Mouse (Mus musculus) cerebellum, adult 2 months (tissue): ENCODE results near the gene Ninl. TPM values are rescaled to one million over a fixed set of nuclear protein-coding genes. Genes with fewer than 3 reads are reported as not detected.
"Not testable (repeated sequence)": the region's sequence is repeated elsewhere in the genome, so short reads cannot be mapped to it uniquely, and the experiment has no call there.

Experiments used
- DNase-seq, 2 experiments: peaks; one replicate each; pipeline ENCODE4 v3.0.0; 2021
- H3K27ac ChIP-seq: fragments of 200-500 bp; 2 replicates; pipeline ENCODE4 v1.5.1; 2012; ENCODE audit warnings: low read length, control low read depth, inconsistent platforms; ENCODE audit not compliant: insufficient read depth
- H3K27me3 ChIP-seq: fragments of 200-500 bp; 2 replicates; pipeline ENCODE4 v1.6.1; 2012; ENCODE audit warnings: inconsistent platforms, mild to moderate bottlenecking, low read length, moderate library complexity; ENCODE audit not compliant: control insufficient read depth, insufficient read depth
- H3K4me1 ChIP-seq: fragments of 200-500 bp; 2 replicates; pipeline ENCODE4 v1.6.1; 2011; ENCODE audit warnings: low read length; ENCODE audit not compliant: control insufficient read depth, insufficient read depth
- H3K4me3 ChIP-seq: fragments of 200-500 bp; replicated peaks from 2 replicates; pipeline ENCODE3; 2011; ENCODE audit warnings: mild to moderate bottlenecking, low read depth, low read length, control low read depth; ENCODE audit not compliant: insufficient read depth
- CTCF ChIP-seq: fragments of 200-500 bp; IDR thresholded peaks from 2 replicates; pipeline ENCODE4 v1.5.1; 2011; ENCODE audit warnings: low read depth, mild to moderate bottlenecking, control low read depth, low read length, moderate library complexity, borderline replicate concordance; ENCODE audit not compliant: insufficient read depth
- POLR2A ChIP-seq: fragments of 200-500 bp; IDR thresholded peaks from 2 replicates; pipeline ENCODE4 v1.6.1; 2011; ENCODE audit warnings: low read length, control low read depth, borderline replicate concordance; ENCODE audit not compliant: insufficient read depth
- WGBS: fragments of 180-500 bp; shearing (Covaris S2); methylation state at CpG from one replicate; pipeline ENCODE4 v1.1.7; 2018; 5-methylcytosine and 5-hydroxymethylcytosine counted together
- polyA plus RNA-seq: library from polyadenylated mRNA; depleted of rRNA; stranded (reverse); fragments of >200 nt; gene quantifications from 2 replicates; pipeline ENCODE4 v1.2.3, GENCODE M21; 2012

The Ninl gene
- polyA plus RNA-seq, 1 experiment, result 4.7 TPM

DNA sequence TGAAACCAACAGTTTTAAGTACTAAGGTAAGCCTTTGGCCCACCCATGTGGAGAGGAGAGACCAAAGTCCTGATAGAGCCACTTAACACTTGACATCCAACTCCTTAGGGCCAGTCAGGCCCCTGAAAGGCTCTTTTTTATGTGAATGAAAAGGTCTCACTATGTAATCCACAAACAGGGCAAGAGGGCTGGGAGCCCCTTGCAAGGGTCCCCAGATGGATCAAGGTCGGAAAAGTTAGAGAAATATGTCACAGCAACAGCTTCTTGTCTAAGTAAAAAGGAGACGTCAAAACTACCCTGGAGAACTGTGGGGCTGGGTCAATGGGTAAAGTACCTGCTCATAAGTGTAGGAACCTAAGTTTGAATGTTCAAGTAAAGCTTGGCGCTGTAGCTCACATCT is 74.5 kb downstream of the Ninl start:
- no peaks in the 10 kb centered on the region for H3K27me3 ChIP-seq
- no peak overlapping the region for H3K4me3 ChIP-seq
- no peaks in the 10 kb centered on the region for H3K4me1 ChIP-seq
- no peak for DNase-seq
- 87% methylated on average over 3 of the region's 3 CpGs for WGBS
- no peak for TF ChIP-seq CTCF
- TF ChIP-seq POLR2A, result no peak
- no peak overlapping the region for H3K27ac ChIP-seq

DNA sequence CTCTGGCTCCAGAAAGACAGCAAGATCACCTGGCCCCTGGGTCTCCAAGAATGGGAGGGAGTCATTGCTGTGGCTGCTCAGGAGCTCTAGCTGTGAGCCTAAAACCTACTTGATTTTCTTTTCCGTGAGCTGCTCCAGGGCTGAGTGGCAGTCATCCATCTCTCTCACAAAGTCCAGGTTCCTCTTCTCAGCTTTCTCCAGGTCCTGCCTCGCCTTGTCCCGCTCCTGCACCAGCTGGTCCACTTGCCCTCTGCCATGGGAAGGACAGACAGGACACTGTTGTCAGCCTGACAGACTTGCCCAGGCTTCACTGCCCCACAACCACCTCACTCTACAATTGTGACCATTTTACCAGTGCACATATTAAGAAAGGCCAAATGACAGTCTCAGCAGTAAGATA is 75.9 kb downstream of the Ninl start:
- H3K27me3 ChIP-seq, result no peaks in the 10 kb centered on the region
- DNase-seq, result no peak
- H3K4me3 ChIP-seq, result no peak overlapping the region
- H3K27ac ChIP-seq, result no peak overlapping the region
- WGBS, result 80% methylated on average over 3 of the region's 3 CpGs
- H3K4me1 ChIP-seq, result no peaks in the 10 kb centered on the region; the same call in 1 of the 2 replicates
- TF ChIP-seq CTCF (no peak), POLR2A (no peak)

DNA sequence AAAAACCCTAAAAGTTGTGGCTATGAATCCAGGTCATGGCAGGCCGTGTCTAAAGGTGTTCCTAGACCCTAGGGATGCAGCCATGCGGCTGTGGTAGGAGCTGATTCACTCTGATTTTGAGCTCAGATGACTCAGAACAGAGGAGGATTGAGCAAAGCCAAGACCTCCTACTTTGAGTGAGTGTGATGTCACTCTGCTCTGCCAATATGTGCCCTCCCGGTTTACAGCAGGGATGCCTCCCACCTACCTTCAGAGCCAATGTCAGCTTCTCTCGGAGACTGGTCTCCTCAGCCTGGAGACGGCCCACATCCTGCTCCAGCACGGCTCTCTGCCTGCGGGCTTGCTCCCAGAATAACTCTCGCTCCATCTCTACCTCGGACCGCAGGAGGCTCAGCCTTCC is 79.7 kb downstream of the Ninl start:
- 53% methylated on average over 10 of the region's 10 CpGs for WGBS
- Histone ChIP-seq H3K4me3 (no peak overlapping the region), H3K27me3 (no peaks in the 10 kb centered on the region), H3K27ac (no peak overlapping the region), H3K4me1 (no peaks in the 10 kb centered on the region; the same call in 1 of the 2 replicates)
- TF ChIP-seq CTCF (no peak), POLR2A (no peak)
- no peak for DNase-seq

DNA sequence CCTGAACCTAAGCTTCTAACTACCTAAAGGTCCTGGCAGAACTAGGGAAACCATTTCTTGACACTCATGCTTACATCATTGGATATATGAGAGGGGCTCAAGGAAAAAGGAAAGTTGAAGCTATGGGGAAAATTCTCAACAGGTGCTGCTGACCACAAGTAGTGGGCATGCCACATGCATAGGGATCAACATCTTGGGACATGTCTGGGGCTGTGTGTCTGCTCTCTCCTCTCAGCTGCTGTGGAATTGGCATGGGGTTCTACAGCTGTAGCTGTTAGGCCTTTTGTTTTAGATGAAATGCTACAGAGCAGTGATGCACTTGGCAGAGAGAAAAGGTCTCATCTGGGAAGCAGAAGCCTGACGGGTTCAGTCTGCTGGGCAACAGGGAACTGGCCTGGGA is 83.3 kb downstream of the Ninl start:
- WGBS, result 5% methylated on average over 1 of the region's 1 CpGs
- no peaks in the 10 kb centered on the region; the same call in 1 of the 2 replicates for H3K4me1 ChIP-seq
- DNase-seq, result no peak
- H3K4me3 ChIP-seq, result no peak overlapping the region
- TF ChIP-seq POLR2A (no peak), CTCF (no peak)
- no peak overlapping the region for H3K27ac ChIP-seq
- no peaks in the 10 kb centered on the region for H3K27me3 ChIP-seq

DNA sequence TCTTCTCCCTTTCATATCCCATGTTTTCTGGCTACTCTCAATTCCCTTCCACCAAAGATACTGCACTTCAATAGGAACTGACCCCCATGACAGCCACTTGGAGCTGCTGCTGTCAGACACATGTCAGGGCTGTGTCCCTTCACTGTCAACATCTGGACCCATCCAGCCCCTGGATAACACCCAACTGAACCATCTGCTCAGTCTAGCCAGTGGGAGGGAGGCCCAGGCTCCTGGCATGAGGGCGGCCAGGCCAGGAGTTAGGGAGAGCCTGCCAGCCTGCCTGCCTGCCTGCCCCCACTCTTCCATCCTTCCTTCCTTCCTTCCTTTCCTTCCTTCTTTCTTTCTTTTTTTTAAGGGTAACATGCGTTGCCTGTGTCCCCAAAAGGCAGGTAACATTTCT is 88.0 kb downstream of the Ninl start:
- TF ChIP-seq CTCF, result no peak
- no peak for TF ChIP-seq POLR2A
- WGBS, result 63% methylated on average over 2 of the region's 2 CpGs
- no peak for DNase-seq
- Histone ChIP-seq H3K4me3 (no peak overlapping the region), H3K27ac (no peak overlapping the region), H3K27me3 (no peaks in the 10 kb centered on the region), H3K4me1 (0 out of 2 replicates have a peak, but pooled peaks cover 5% of the 10 kb centered on the region)

DNA sequence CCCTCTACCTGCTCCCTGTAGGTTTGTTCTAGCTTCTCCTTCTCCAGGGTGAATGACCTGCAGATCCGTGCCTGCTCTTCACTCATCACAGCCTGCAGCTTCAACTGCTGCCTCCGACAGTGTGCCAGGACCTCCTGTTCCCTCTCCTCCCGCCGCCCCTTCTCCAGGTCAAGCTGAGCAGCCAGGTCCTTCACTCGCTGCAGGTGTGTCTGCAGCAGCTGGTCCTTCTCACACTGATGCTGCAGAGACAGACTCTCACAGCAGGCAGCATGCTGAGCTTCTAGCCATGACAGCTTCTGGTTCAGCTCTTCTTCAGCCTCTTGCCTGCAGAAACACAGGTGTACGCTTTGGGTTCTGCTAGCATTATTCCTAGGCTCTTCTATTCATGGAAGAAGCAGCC is 89.1 kb downstream of the Ninl start:
- Histone ChIP-seq H3K27ac (no peak overlapping the region), H3K4me1 (0 out of 2 replicates have a peak, but pooled peaks cover 5% of the 10 kb centered on the region), H3K4me3 (no peak overlapping the region), H3K27me3 (no peaks in the 10 kb centered on the region)
- TF ChIP-seq CTCF, result no peak
- no peak for TF ChIP-seq POLR2A
- DNase-seq, result no peak
- WGBS, result 21% methylated on average over 6 of the region's 6 CpGs

DNA sequence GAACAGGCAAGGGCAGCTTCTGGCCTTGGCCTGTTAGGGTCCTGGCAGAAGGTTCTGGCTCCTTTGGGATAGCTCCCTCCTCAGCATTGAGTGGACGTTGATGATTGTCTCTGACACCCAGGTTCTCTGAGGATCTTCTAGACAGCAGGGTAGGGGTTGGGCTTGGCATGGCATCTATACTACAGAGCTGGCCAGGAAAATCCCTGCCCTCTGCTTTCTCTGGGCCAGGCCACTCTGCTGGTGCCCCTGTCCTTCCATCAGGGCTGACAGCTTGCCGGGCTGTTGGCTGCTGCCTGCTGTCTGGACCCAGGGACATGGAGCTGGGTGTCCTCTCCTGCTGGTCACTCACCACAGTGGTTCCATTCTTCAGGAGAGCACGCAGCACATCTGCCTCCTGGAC is 89.5 kb downstream of the Ninl start:
- H3K27me3 ChIP-seq, result no peaks in the 10 kb centered on the region
- H3K4me3 ChIP-seq, result no peak overlapping the region
- 28% methylated on average over 3 of the region's 3 CpGs for WGBS
- no peak for DNase-seq
- no peak for TF ChIP-seq CTCF
- TF ChIP-seq POLR2A, result no peak
- H3K27ac ChIP-seq, result no peak overlapping the region
- H3K4me1 ChIP-seq, result 0 out of 2 replicates have a peak, but pooled peaks cover 5% of the 10 kb centered on the region

- H3K4me3 ChIP-seq, result no peak overlapping the region
- no peak overlapping the region for H3K27ac ChIP-seq
- no peak for DNase-seq
- 58% methylated on average over 5 of the region's 5 CpGs for WGBS
- H3K27me3 ChIP-seq, result no peaks in the 10 kb centered on the region
- 0 out of 2 replicates have a peak, but pooled peaks cover 5% of the 10 kb centered on the region for H3K4me1 ChIP-seq
- no peak for TF ChIP-seq CTCF
- TF ChIP-seq POLR2A, result no peak
Measured at GRCm38 (mm10) chr2:150948786-150949185, 90.4 kb downstream of the Ninl start.

- H3K27me3 ChIP-seq, H3K4me1 ChIP-seq, H3K27ac ChIP-seq, DNase-seq, H3K4me3 ChIP-seq: not testable (repeated sequence)
- WGBS, result 92% methylated on average over 12 of the region's 12 CpGs
Measured at GRCm38 (mm10) chr2:150947880-150948611, 91.1 kb downstream of the Ninl start.

- not testable (repeated sequence) for H3K4me3 ChIP-seq, H3K27me3 ChIP-seq, H3K27ac ChIP-seq, DNase-seq, H3K4me1 ChIP-seq
- WGBS, result 52% methylated on average over 5 of the region's 5 CpGs
Measured at GRCm38 (mm10) chr2:150947341-150947740, 91.8 kb downstream of the Ninl start.
